Mouse (Mus musculus) left cerebral cortex, adult 8-10 months (tissue): Measurements from ENCODE around the gene Gm37240. TPM values are rescaled to one million over a fixed set of nuclear protein-coding genes. Genes with fewer than 3 reads are reported as not detected.
A peak's percentile ranks its signal among the peaks of the same experiment; 100 is the strongest.
"Not testable (repeated sequence)": the region's sequence is repeated elsewhere in the genome, so short reads cannot be mapped to it uniquely, and the experiment has no call there.

Experiments
- DNase-seq, 2 experiments: peaks; one replicate each; pipeline ENCODE4 v3.0.0; 2022; ENCODE audit warnings: low spot score in 2 of 2
- total RNA-seq, 4 experiments: library from RNA; stranded (reverse); gene quantifications; 2 replicates each; pipeline ENCODE4 v1.2.4; 2022

Gm37240 gene
- total RNA-seq, 4 experiments from 2014 or later, result 0.50 to 4.0 (median 1.1) TPM; not detected in 1

GRCm38 (mm10) chr3:85582726-85583125, 304.6 kb downstream of the Gm37240 start:
- DNase-seq, result no peak

GRCm38 (mm10) chr3:85573864-85574830, 313.2 kb downstream of the Gm37240 start, which contains the start of gene Gatb:
TSS of gene Gatb (plus strand) at chr3:85574119.
- peak; percentile 98 to 99 for DNase-seq

- DNase-seq, result no peak
Observed at GRCm38 (mm10) chr3:85573216-85573863, 314.0 kb downstream of the Gm37240 start.

GRCm38 (mm10) chr3:85572502-85572901, 314.8 kb downstream of the Gm37240 start:
- DNase-seq, result not testable (repeated sequence)

- DNase-seq, result peak in 1 of 2 experiments; percentile 77
Observed at GRCm38 (mm10) chr3:85571276-85571675, 316.0 kb downstream of the Gm37240 start.

GRCm38 (mm10) chr3:85564603-85565002, 322.7 kb downstream of the Gm37240 start:
- DNase-seq, result no peak

GRCm38 (mm10) chr3:85553731-85554277, 333.5 kb downstream of the Gm37240 start:
- peak in 1 of 2 experiments; percentile 67 for DNase-seq

GRCm38 (mm10) chr3:85551352-85551751, 336.0 kb downstream of the Gm37240 start:
- DNase-seq, result no peak

- DNase-seq, result no peak
Observed at GRCm38 (mm10) chr3:85550312-85550711, 337.0 kb downstream of the Gm37240 start.

- DNase-seq, result no peak
Observed at GRCm38 (mm10) chr3:85543652-85544051, 343.7 kb downstream of the Gm37240 start.

- DNase-seq, result no peak
Observed at GRCm38 (mm10) chr3:85542765-85543164, 344.6 kb downstream of the Gm37240 start.

GRCm38 (mm10) chr3:85535621-85536520, 351.4 kb downstream of the Gm37240 start:
- no peak for DNase-seq

- no peak for DNase-seq
Observed at GRCm38 (mm10) chr3:85535042-85535441, 352.3 kb downstream of the Gm37240 start.

- DNase-seq, result no peak
Observed at GRCm38 (mm10) chr3:85532376-85532775, 354.9 kb downstream of the Gm37240 start.

GRCm38 (mm10) chr3:85530601-85531161, 356.6 kb downstream of the Gm37240 start:
- peak in 1 of 2 experiments; percentile 80 for DNase-seq

- peak in 1 of 2 experiments; percentile 87 for DNase-seq
Observed at GRCm38 (mm10) chr3:85521311-85521907, 365.9 kb downstream of the Gm37240 start.

GRCm38 (mm10) chr3:85518668-85519067, 368.6 kb downstream of the Gm37240 start:
- no peak for DNase-seq

GRCm38 (mm10) chr3:85518072-85518471, 369.2 kb downstream of the Gm37240 start:
- no peak for DNase-seq

GRCm38 (mm10) chr3:85516739-85517396, 370.4 kb downstream of the Gm37240 start:
- no peak for DNase-seq
